Comparison of ENCODE assay signal across 28 mouse cellular contexts in the genomic region with DNA sequence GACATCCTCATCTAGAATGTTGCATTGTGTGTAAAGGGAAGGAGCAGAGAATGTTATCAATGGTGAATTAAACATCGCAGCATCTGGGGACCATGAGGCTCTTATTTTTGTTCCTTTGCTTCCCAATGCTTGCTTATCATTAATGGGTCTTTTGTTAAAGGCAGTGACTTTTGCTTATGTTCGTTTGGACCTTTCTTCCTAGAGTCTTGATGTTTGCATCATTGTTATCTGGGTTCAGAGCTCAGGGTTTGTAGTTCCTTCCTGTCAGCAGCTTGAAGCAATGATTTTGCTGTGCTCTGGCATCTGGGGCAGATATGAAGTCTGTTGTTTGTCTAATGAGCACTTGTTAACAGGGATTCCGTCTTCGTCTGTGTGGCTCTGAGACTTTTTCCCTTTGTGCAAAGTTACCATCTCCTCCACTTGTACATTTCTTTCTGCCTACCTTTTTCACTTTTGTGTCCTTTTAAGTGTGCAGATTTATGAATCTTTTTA.
DNase-seq lines count a peak whose midpoint lies in the region; ATAC-seq and TF ChIP-seq lines count a peak whose summit lies in the region.
"Had no signal": no experiment of that assay in that cellular context is flagged by ENCODE, and none has a peak within 500 bp of the region (broad histone marks: within the 10 kb centered on the region; RNA-seq: fewer than 3 reads in every experiment).

No protein-coding gene starts in this region.

- peak; percentile 38; the same call in 1 of the 2 replicates for ATAC-seq in heart, embryonic 15.5 days (replicated peaks; ENCODE audit: insufficient number of reproducible peaks, insufficient read depth, low FRiP score, low read depth)
- no peak; the same call in 1 of the 2 replicates for ATAC-seq in liver, postnatal 0 days
- ATAC-seq in liver, embryonic 11.5 days (replicated peaks; ENCODE audit: low FRiP score) = no peak
- ATAC-seq: CD4-positive, CD25-positive, alpha-beta regulatory T cell, adult 4 months; forebrain, embryonic 15.5 days; hindbrain, embryonic 16.5 days; midbrain, embryonic 13.5 days had no signal

- H3K27ac ChIP-seq in heart, embryonic 10.5 days = peak overlapping the region; percentile 36; the same call in 1 of the 2 replicates
- peak overlapping the region; percentile 59 for H3K27ac ChIP-seq in heart, embryonic 15.5 days
- no peak overlapping the region for H3K27ac ChIP-seq in liver, postnatal 0 days (ENCODE audit: low read depth)
- no peak overlapping the region for H3K27ac ChIP-seq in liver, embryonic 11.5 days (ENCODE audit: low read depth, low read length)
- H3K27ac ChIP-seq: embryonic facial prominence, embryonic 13.5 days; forebrain, embryonic 10.5 days; forebrain, embryonic 15.5 days; kidney, embryonic 15.5 days; limb, embryonic 12.5 days; liver, embryonic 14.5 days; macrophage; midbrain, embryonic 13.5 days; neural tube, embryonic 13.5 days; stomach, postnatal 0 days had no signal

- H3K27me3 ChIP-seq in heart, embryonic 10.5 days (ENCODE audit: insufficient read depth, poor library complexity, severe bottlenecking) = no peaks in the 10 kb centered on the region
- H3K27me3 ChIP-seq in heart, embryonic 15.5 days = no peaks in the 10 kb centered on the region
- no peaks in the 10 kb centered on the region for H3K27me3 ChIP-seq in liver, postnatal 0 days (ENCODE audit: insufficient read depth, low read length)
- no peaks in the 10 kb centered on the region for H3K27me3 ChIP-seq in liver, embryonic 11.5 days (replicated peaks; ENCODE audit: control insufficient read depth, insufficient read depth, low read length)
- H3K27me3 ChIP-seq: embryonic facial prominence, embryonic 13.5 days; forebrain, embryonic 15.5 days; kidney, embryonic 15.5 days; limb, embryonic 12.5 days; midbrain, embryonic 13.5 days; neural tube, embryonic 13.5 days had no signal

- no peaks in the 10 kb centered on the region for H3K9me3 ChIP-seq in heart, embryonic 10.5 days
- H3K9me3 ChIP-seq in heart, embryonic 15.5 days (replicated peaks) = no peaks in the 10 kb centered on the region
- no peaks in the 10 kb centered on the region for H3K9me3 ChIP-seq in liver, postnatal 0 days (ENCODE audit: low read length)
- no peaks in the 10 kb centered on the region for H3K9me3 ChIP-seq in liver, embryonic 11.5 days (ENCODE audit: control insufficient read depth, low read length)
- H3K9me3 ChIP-seq: embryonic facial prominence, embryonic 13.5 days; forebrain, embryonic 10.5 days; forebrain, embryonic 15.5 days; kidney, embryonic 15.5 days; limb, embryonic 12.5 days; midbrain, embryonic 13.5 days; neural tube, embryonic 13.5 days had no signal

- intact Hi-C loops in heart, postnatal 14 days (cut with DNase I) = no loop called here

- TF ChIP-seq EP300 in liver, postnatal 0 days (IDR thresholded peaks at IDR 0.05; ENCODE audit: low read depth) = peak; percentile 74

- no peak for DNase-seq in heart, embryonic 10.5 days (ENCODE audit: low spot score)
- no peak for DNase-seq in heart, postnatal 14 days
- DNase-seq in heart, adult 18-20 months = no peak
- no peak for DNase-seq in liver, postnatal 0 days
- DNase-seq in liver, embryonic 11.5 days (ENCODE audit: low spot score) = no peak
- peak; percentile 49 for DNase-seq in 416B (ENCODE audit: low read depth)
- DNase-seq in cerebellum, postnatal 25 days = no peak
- DNase-seq: adrenal gland, postnatal 25 days; cerebellum, adult 11-12 months; cerebellum, adult 9-11 months; kidney, adult 18-20 months; kidney, postnatal 25 days; right cerebral cortex, postnatal 4 days; thymus, adult 18-20 months; thymus, postnatal 25 days had no signal

- 32% methylated on average over 4 of the region's 4 CpGs for WGBS in heart, embryonic 10.5 days
- 31% methylated on average over 4 of the region's 4 CpGs for WGBS in heart, embryonic 15.5 days
- 44% methylated on average over 4 of the region's 4 CpGs for WGBS in liver, postnatal 0 days (ENCODE audit: insufficient replicate concordance)
- 45% methylated on average over 4 of the region's 4 CpGs for WGBS in liver, embryonic 11.5 days

- H3K4me1 ChIP-seq in heart, embryonic 10.5 days = peaks cover 38% of the 10 kb centered on the region
- H3K4me1 ChIP-seq in heart, embryonic 15.5 days (replicated peaks) = peaks cover 36% of the 10 kb centered on the region
- no peaks in the 10 kb centered on the region for H3K4me1 ChIP-seq in liver, postnatal 0 days (ENCODE audit: insufficient read depth)
- H3K4me1 ChIP-seq in liver, embryonic 11.5 days (replicated peaks; ENCODE audit: control insufficient read depth, insufficient read depth, low read length) = no peaks in the 10 kb centered on the region; the same call in 1 of the 2 replicates

- no peak for TF ChIP-seq CTCF in liver, postnatal 0 days (IDR thresholded peaks at IDR 0.05; ENCODE audit: low read depth)

- no peak overlapping the region for H3K9ac ChIP-seq in heart, embryonic 15.5 days
- H3K9ac ChIP-seq in liver, postnatal 0 days (replicated peaks) = no peak overlapping the region
- no peak overlapping the region for H3K9ac ChIP-seq in liver, embryonic 11.5 days (ENCODE audit: low read depth, low read length)
- H3K9ac ChIP-seq: embryonic facial prominence, embryonic 13.5 days; forebrain, embryonic 15.5 days; kidney, embryonic 15.5 days; limb, embryonic 12.5 days; liver, embryonic 14.5 days; midbrain, embryonic 13.5 days; neural tube, embryonic 13.5 days had no signal

- H3K36me3 ChIP-seq in heart, embryonic 10.5 days = no peaks in the 10 kb centered on the region
- no peaks in the 10 kb centered on the region for H3K36me3 ChIP-seq in heart, embryonic 15.5 days
- H3K36me3 ChIP-seq in liver, postnatal 0 days (replicated peaks; ENCODE audit: insufficient read depth, low read length) = no peaks in the 10 kb centered on the region
- H3K36me3 ChIP-seq in liver, embryonic 11.5 days (ENCODE audit: control insufficient read depth, insufficient read depth, low read length) = no peaks in the 10 kb centered on the region
- H3K36me3 ChIP-seq: embryonic facial prominence, embryonic 13.5 days; forebrain, embryonic 10.5 days; forebrain, embryonic 15.5 days; kidney, embryonic 15.5 days; limb, embryonic 12.5 days; midbrain, embryonic 13.5 days; neural tube, embryonic 13.5 days had no signal

- no peak overlapping the region for H3K4me3 ChIP-seq in heart, embryonic 10.5 days
- no peak overlapping the region for H3K4me3 ChIP-seq in heart, embryonic 15.5 days
- H3K4me3 ChIP-seq in liver, postnatal 0 days (ENCODE audit: low read depth, low read length) = no peak overlapping the region
- no peak overlapping the region for H3K4me3 ChIP-seq in liver, embryonic 11.5 days (ENCODE audit: low read depth, low read length)
- H3K4me3 ChIP-seq: embryonic facial prominence, embryonic 13.5 days; forebrain, embryonic 10.5 days; forebrain, embryonic 15.5 days; kidney, embryonic 15.5 days; limb, embryonic 12.5 days; midbrain, embryonic 13.5 days; neural tube, embryonic 13.5 days had no signal

- no peak overlapping the region for H3K4me2 ChIP-seq in heart, embryonic 15.5 days
- no peak overlapping the region for H3K4me2 ChIP-seq in liver, postnatal 0 days (ENCODE audit: low read depth, low read length)
- no peak overlapping the region for H3K4me2 ChIP-seq in liver, embryonic 11.5 days
- H3K4me2 ChIP-seq: embryonic facial prominence, embryonic 13.5 days; forebrain, embryonic 15.5 days; kidney, embryonic 15.5 days; limb, embryonic 12.5 days; midbrain, embryonic 13.5 days; neural tube, embryonic 13.5 days had no signal

Comparison
In these comparisons a context has a peak if more than half of its experiments do, and no peak if none do; other contexts are left out.
1. H3K27ac ChIP-seq: peak in heart, embryonic 10.5 days (single experiment) and heart, embryonic 15.5 days (single experiment); none in liver, postnatal 0 days (single experiment) and liver, embryonic 11.5 days (single experiment).